Mouse (Mus musculus) left cerebral cortex, postnatal 10 days (tissue): ENCODE results near the gene Cgnl1. TPM values are rescaled to one million over a fixed set of nuclear protein-coding genes. Genes with fewer than 3 reads are reported as not detected.

Experiments used
- DNase-seq, 2 experiments: peaks; one replicate each; pipeline ENCODE4 v3.0.0; 2021 to 2022; ENCODE audit warnings: low spot score in 2 of 2, mixed read lengths in 1 of 2; ENCODE audit errors: extremely low spot score in 1 of 2
- intact Hi-C: fragments of 180-260 bp; cut with DNase I; formaldehyde crosslinking; loops from one replicate; pipeline ENCODE4 v1.15.1; 2025
- total RNA-seq, 2 experiments: library from RNA; stranded (reverse); gene quantifications; 2 replicates each; pipeline ENCODE4 v1.2.3; 2021

The Cgnl1 gene
- total RNA-seq, 2 experiments from 2014 or later = 10.5 to 12.7 TPM

DNA sequence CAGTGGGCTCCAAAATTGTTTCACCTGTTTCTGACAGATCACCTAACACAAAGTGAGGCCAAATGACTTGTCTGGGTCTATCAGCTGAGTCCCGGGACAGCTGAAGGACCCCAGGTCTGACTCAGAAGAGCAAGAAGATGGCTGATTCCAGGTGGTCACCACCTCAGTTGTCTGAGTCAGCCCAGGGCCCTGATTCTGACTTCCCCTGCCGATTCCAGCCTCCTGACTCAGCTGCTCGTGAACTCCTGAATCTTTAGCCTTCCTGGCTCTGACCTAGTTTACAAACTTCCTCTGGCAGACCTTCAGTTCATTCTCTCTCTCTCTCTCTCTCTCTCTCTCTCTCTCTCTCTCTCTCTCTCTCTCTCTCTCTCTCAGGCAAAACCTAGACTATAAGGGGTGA lies 86.6 kb downstream of the Cgnl1 start:
- no peak for DNase-seq
- intact Hi-C loops = no loop called here

DNA sequence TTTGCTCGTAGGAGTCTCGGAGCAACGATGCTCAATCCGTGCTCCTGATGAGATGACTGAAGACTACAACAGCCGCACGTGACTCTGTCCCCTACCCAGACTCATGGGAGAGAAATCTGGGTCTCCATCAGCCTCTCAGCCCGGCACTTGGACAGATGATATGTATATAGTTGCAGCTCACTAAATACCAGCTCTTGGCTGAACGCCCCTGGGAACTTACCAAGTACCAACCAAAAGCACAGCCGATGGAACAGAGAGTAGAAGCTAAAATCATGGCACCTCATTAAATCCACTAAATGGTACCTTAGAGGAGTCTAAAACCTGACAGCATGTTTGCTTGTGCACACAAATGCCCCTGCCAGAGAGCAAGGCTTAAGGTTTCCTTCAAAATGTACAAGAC lies 91.0 kb downstream of the Cgnl1 start:
- intact Hi-C loops = no loop called here
- DNase-seq = no peak

DNA sequence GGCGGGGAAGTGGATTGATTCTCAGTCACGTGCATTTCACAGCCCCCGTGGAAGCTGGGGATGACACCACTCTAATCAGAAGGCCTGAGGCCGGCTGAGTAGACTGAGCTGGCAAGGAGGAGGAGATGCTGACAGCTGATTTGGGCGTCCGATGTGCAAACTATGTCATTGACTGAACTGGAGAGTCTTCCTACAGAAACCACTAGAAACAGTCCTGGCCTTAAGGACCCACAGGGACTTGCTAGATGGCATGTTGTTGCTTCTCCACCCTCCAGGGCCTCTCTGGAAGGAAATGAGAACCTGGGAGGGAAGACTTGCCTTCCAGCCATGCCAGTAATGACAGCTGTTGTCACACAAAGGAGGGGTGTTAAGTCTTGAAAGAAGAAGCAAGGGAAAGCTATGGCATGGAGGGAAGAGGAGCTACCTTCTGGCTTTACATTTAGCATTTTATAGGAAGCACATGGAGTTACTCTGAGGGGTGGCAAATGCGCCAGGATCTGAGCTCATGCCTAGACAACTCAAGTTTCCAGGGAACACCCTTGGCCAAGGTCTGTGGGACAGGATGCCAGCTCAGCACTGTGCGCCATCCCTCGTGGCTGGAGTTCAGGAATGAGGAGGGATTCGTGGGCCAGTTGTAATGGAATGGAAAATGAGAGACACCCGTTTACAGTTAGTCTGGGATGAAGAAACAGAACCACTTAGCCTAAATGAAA lies 92.1 kb downstream of the Cgnl1 start:
- peak; percentile 11 to 33 for DNase-seq
- intact Hi-C loops = no loop called here

DNA sequence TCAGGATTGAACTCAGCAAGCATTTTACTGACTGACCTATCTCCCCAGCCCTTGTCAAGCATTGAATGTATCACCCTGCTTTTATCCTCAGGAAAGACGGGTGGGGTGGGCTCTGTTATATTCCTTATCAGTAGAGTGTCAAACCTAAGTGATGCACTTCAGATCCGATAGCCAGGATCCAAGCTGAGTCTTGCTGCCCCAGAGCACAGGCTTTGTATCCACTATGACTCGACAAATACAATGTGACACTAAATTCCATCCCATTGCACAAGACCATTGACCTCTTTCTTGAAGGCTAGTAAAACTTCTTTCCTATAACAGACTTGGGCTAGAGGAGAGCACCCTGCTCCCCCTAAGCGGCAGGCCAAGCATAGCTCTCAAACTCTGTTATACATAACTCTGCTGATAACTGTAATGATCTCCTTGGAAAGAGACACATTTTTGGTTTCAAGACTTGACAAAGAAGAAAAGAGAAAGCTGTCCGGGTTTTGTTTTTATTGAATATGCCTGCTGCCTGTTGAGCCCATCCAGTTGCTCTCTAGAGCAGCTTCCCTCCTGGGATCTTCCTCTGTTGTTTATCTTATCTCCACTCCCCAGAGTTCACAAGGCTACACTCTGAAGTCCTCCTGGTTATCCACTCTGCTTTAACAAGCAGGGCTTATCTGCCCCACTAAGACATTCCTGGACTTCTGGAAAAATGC lies 94.3 kb downstream of the Cgnl1 start:
- intact Hi-C loops = no loop called here
- no peak for DNase-seq

DNA sequence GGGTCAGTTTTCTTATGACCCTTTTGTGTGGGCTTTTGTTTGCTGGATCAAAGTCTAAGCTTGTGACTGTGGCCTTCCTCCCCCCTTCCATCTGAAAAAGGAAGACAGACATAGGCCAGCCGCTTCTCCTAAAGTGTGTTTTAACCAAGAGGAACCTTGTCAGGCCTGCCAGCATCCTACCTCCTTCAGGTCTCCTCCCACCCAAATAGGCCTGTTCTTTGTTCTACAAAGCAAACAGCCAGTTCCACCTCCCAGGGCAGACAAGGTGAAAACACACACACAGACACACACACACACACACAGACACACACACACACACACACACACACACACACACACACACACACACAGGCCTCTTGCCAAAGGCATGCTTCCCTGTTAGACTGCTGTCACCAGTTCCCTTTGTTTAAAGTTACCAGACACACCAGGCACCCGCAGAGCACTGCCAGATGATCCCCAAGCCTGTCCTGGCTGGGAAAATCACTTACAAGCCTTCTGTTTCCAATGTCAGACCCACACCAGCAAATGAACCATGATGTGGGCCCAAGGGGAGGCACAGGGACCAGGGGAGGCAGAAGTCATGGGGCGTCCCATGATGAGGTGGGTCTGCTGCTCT lies 95.5 kb downstream of the Cgnl1 start:
- no peak for DNase-seq
- intact Hi-C loops = no loop called here

DNA sequence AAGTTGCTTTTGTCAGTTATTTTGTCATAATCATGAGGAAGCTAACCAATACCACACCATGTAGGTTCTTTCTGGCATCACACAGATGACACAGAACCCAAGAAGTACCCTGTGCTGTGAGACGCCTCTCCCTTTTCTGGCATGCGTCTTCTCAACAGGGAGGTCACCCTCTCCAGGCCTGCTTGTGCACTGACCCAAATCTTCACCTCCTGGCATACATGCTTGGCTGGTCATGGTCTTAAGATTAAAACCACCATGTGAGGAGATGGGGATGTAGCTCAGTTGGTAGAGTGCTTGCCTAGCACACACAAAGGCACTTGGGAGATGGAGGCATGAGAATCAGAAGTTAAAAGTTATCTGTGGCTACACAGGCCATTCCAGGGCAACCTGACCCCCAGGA lies 96.2 kb downstream of the Cgnl1 start:
- DNase-seq = no peak
- intact Hi-C loops = no loop called here

DNA sequence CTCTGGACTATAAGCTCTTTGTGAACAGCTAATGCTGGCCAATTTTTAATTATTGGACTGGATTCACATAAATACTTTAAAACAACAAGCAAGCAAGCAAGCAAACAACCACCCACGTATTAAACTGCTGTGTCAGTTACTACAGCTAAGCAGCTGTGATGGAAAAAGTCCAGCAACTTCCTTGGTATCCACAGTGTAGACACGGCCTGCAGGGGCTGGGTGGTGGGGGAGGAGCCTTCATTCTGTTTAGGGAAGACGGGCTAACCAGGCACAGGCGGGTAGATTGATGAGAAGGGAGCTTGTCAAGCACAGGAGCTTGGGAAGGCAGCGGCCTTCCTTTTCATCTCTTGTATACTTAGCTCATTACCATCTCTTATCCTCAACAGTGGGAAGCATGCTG lies 96.9 kb downstream of the Cgnl1 start:
- intact Hi-C loops = no loop called here
- DNase-seq = peak in 1 of 2 experiments; percentile 41

DNA sequence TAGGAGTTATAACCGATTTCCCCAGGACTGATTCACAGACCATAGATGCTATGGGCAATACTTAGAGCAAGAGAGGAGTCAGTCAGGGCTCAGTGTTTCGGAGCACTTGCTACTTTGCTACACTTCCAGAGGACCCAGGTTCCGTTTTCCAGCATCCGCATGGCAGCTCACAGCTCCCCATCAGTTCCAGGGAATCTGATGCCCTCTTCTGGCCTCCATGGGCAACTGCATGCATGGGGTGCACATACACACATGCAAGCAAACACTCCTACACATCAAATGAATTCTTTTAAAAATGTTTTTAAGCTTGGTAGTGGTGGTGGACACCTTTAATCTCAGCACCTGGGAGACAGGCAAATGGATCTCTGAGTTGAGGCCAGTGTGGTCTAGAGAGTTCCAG lies 98.9 kb downstream of the Cgnl1 start:
- intact Hi-C loops = no loop called here

DNA sequence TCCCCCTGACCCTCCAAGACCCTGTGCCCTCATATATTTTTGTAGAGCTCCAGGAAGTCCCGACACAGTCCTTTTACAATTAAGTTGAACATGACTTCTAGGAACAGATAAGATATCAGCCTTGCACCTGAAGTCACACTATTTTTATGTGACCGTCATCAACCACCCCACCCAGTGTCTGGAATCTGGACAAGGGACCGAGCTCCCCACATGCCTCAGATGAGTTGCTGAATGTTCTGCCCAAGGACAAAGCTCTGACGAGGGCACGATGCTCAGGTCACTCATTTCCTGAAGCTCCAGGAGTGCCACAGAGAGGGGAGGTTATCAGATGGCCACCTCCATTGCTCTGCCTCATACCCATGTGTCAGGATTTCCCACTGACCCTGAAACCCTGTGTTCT lies 100.7 kb downstream of the Cgnl1 start:
- DNase-seq = no peak
- intact Hi-C loops = no loop called here

More for the DNA sequence above, 98.9 kb downstream of the Cgnl1 start:
- DNase-seq = no peak

DNA sequence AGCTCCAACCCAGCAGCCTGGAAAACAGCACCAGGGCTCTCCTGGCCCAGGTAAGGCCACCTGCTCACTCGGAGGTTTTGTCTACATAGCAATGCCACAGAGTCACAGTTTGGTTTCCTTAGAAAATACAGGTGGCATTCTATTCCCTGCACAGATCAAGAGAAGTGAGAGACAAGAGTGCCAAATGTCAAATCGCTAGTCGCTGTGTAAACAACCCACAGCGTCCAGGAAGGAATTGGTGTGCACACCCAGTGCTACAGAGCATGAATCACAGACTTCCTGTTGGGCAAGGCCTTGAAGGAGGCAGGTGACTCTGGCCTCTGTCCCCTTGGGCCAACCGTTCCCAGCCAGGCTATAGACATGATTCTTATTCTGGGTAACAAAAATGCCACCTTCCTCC lies 103.8 kb downstream of the Cgnl1 start:
- DNase-seq = peak in 1 of 2 experiments; percentile 47
- intact Hi-C loops = no loop called here

DNA sequence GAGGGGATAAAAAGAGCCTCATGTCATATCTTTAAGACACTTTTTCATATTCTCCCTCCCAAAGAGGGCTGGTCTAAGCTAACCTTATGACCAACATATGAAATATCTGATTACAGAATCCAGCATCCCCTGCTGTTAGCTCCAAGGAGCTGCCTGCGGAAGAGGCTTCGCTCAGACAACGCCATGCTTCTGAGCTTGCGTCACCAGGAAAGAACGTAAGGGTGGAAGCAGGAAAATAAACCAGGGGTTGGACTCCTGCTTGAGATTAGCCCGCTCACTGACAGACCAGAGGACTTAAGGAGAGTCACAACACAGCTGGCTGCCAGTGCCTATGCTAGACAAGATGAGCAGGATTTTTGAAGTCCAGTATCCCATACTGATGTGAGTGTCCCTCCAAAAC lies 105.0 kb downstream of the Cgnl1 start:
- intact Hi-C loops = no loop called here
- DNase-seq = peak in 1 of 2 experiments; percentile 44

DNA sequence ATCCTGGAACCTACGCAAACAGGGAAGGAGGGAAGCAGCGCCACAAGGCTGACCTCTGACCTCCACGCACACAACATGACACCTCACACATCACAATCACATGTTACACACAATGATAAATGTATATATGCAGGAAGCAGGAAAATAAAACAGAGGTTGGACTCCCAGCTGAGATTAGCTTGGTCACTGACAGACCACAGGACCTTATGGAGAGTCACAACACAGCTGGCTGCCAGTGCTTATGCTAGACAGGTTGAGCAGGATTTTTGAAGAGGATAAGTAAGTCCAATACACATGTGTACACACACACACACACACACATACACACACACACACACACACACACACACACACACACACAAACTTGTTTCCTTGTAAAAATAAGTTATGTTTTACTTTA lies 105.9 kb downstream of the Cgnl1 start:
- intact Hi-C loops = no loop called here
- no peak for DNase-seq

DNA sequence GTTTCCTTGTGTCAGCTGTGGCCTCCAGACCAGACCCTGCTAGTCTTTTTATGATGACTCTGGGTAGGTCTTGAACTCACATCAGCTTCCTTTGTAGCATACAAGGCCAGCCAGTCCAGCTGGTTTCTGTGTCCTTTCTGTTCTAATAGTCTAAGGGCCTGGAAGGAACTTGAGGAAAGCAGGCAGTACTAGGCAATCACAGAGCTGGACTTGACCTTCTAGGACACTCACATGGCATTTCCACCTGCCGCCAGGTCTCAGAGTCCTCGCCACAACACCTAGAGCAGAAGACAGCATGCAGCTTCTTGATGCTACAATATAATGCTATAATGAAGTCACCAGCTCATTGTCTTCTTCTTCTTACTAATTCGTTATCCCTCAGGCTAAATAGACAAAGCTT lies 106.5 kb downstream of the Cgnl1 start:
- no peak for DNase-seq
- intact Hi-C loops = no loop called here

DNA sequence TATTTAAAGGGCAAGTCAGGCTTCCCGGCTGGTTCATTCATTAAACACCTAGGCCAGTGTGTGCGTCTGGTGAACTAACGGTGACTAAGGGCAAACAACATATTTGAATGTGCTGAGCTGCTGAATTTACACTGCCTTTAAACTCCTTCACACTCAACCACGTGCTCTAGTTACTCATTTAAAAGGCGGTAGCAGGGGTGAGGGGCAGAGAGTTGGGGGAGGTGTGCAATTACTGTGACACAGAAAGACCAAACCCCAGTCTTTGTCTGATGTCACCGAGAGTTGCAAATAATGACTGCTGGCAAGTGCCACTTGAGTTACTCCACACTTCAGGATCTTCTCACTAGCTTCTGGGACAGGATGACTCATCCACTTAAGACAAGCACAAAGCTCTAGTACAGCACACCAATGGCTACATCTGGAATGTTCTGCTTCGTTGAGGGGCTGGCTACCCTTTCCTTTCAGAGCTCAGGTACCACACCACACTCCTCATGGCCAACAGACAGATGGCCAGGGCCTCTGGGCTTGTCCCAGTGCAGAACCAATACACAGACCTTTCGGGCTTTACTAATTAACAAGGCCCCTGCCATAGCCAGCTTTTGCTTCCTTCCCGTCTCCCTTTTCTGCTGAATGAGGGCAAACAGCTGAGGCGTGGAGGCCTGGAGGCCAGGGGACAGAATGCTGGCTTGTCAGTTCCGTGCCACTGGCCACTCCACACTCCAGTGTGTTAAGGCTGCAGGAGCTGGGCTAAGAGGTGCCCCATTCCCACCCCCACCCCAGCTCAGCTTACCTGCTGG lies 107.8 kb downstream of the Cgnl1 start:
- no peak for DNase-seq
- intact Hi-C loops = no loop called here

DNA sequence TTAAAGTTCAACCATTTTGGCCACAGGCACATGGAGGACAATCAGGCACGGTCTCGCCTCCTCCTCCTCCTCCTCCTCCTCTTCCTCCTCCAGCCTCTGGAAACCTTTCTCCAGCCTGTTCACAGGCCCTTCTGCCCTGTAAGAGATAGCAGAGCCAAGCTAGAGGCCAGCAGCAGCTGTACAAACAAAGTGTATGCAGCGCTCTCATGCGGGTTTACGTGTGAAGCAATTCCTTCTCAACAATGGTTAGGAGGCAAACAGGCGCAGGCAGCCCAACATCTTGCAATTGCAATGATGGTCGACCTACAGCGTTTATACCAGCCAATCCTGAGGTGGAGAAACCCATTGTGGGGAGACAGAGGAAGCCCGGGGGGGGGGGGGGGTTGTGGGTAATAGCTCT lies 110.9 kb downstream of the Cgnl1 start:
- intact Hi-C loops = no loop called here

DNA sequence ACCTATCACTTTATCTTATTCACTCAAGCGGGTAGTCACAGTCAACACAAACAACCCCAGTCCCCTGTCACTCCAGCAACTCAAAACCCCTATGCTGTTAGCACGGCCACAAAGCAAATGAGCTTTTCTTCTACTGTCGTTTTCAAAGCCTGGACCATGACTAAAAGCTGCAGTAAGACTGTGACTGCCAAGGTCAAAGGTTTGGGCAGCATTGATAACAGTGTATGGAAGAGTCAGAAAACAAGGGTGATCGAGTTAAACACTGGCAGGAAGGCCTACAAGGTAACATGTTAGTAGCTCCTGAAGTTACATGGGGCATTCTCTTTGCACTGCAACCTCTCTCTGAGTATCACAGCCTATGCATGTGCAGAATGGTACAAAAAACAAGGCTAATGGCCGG lies 111.7 kb downstream of the Cgnl1 start:
- no peak for DNase-seq
- intact Hi-C loops = no loop called here

More for the DNA sequence above, 110.9 kb downstream of the Cgnl1 start:
- peak in 1 of 2 experiments; percentile 30 for DNase-seq

DNA sequence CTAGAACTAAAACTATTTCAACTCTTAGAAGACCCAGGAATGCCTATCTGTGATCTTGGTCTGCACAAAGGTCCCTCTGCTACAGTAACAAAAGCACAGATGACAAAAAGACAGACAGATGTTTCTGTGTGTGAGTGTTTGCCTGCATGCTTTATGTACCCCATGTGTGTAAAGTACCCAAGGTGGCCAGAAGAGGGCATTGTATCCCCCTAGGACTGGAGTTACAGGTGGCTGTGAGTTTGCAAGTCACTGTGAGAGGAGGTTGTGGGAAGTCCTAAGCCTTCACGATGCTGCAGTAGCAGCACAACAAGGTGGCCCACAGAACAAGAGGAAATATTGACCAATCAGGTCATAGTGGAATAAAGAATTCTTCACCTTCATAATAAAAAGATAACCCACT lies 114.2 kb downstream of the Cgnl1 start:
- intact Hi-C loops = no loop called here

DNA sequence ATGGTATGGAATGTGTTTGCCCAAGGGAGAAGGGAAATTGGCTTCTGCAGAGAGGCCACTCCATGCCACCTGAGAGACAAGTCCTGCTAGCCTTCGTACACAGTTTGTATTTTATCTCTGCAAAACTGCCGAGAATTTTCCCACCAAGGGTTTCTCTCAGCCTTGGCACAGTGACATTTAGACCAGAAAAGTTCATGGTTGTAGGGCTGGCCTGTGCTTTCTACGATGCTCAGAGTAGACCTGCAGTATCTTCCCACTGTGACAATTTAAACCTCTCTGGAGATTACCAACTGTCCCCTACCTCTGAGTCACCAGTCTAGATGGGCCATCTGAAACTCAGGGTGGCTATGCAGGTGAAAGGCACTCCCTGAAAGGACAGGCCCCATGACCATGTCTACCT lies 116.5 kb downstream of the Cgnl1 start:
- intact Hi-C loops = no loop called here
- DNase-seq = no peak

More for the DNA sequence above, 114.2 kb downstream of the Cgnl1 start:
- DNase-seq = no peak

DNA sequence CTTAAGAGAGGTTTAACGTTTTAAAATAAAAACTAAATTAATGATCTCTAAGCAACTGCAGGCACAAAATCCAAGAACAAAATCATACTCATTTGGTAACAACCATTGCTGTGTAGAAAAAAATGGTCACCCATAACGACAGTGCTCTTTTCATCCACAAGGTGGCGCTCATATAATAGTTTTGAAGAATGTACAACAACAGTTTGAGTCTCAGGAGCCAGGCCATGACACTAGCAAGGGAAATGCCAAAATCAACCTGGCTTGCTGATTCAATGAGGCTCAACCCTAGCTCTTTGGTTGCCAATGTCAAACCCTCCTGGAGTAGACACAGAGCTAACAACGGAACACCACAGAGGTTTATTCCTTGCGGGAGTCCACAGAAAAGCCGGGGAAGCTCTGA lies 125.3 kb downstream of the Cgnl1 start:
- DNase-seq = peak; percentile 76 to 77
- intact Hi-C loops = loop anchor here (1.0 to 10.0 kb wide), 2 partner anchors 160 to 549 kb away; no protein-coding TSS in a partner anchor
